Mouse (Mus musculus) heart, embryonic 12.5 days (tissue): ENCODE results near the gene Tmem125. TPM values are rescaled to one million over a fixed set of nuclear protein-coding genes. Genes with fewer than 3 reads are reported as not detected.
"Not testable (repeated sequence)": the region's sequence is repeated elsewhere in the genome, so short reads cannot be mapped to it uniquely, and the experiment has no call there.

Experiments
- ATAC-seq: fragments of 200-750 bp; cut with Nextera tagmentation; 2 replicates; pipeline ENCODE4 v1.8.0; 2017; ENCODE audit warnings: moderate TSS enrichment, moderate library complexity; ENCODE audit not compliant: insufficient number of reproducible peaks, low FRiP score
- H3K27ac ChIP-seq: fragments of 300-500 bp; sonication (generic); 2 replicates; pipeline ENCODE4 v1.5.1; 2016; ENCODE audit warnings: mild to moderate bottlenecking, moderate library complexity; ENCODE audit not compliant: poor library complexity, severe bottlenecking
- H3K27me3 ChIP-seq: fragments of 300-500 bp; sonication (generic); replicated peaks from 2 replicates; pipeline ENCODE4 v1.6.1; 2016; ENCODE audit warnings: mild to moderate bottlenecking, moderate library complexity
- H3K36me3 ChIP-seq: fragments of 300-500 bp; sonication (generic); 2 replicates; pipeline ENCODE4 v1.6.1; 2016; ENCODE audit warnings: mild to moderate bottlenecking, moderate library complexity
- H3K4me1 ChIP-seq: fragments of 300-500 bp; sonication (generic); replicated peaks from 2 replicates; pipeline ENCODE4 v1.6.1; 2016; ENCODE audit warnings: mild to moderate bottlenecking
- H3K4me2 ChIP-seq: fragments of 300-500 bp; sonication (generic); 2 replicates; pipeline ENCODE4 v1.6.1; 2016; ENCODE audit warnings: mild to moderate bottlenecking, moderate library complexity
- H3K4me3 ChIP-seq: fragments of 300-500 bp; sonication (generic); 2 replicates; pipeline ENCODE4 v1.5.1; 2016; ENCODE audit warnings: mild to moderate bottlenecking
- H3K9ac ChIP-seq: fragments of 300-500 bp; sonication (generic); 2 replicates; pipeline ENCODE4 v1.6.1; 2016; ENCODE audit warnings: mild to moderate bottlenecking, moderate library complexity
- H3K9me3 ChIP-seq: fragments of 300-500 bp; sonication (generic); replicated peaks from 2 replicates; pipeline ENCODE4 v1.6.1; 2016; ENCODE audit warnings: mild to moderate bottlenecking, moderate library complexity
- WGBS: fragments of 180-500 bp; shearing (Covaris S2); methylation state at CpG from one replicate; pipeline ENCODE4 v1.1.7; 2016; 5-methylcytosine and 5-hydroxymethylcytosine counted together
- polyA plus RNA-seq: library from polyadenylated mRNA; unstranded; fragments of >200 nt; fragmentation: Nextera tagmentation; extraction: Ambion mirVana; gene quantifications from 2 replicates; pipeline ENCODE4 v1.2.1, GENCODE M21; 2016

Tmem125 gene
- polyA plus RNA-seq, 1 experiment from 2014 or later: 0.18 TPM

- Histone ChIP-seq H3K27me3 (peaks cover 23% of the 10 kb centered on the region), H3K9ac (no peak overlapping the region), H3K27ac (no peak overlapping the region), H3K4me1 (no peaks in the 10 kb centered on the region), H3K4me2 (no peak overlapping the region), H3K36me3 (no peaks in the 10 kb centered on the region), H3K9me3 (0 out of 2 replicates have a peak, but pooled peaks cover 5% of the 10 kb centered on the region), H3K4me3 (no peak overlapping the region)
- 53% methylated on average over 3 of the region's 3 CpGs for WGBS
- no peak for ATAC-seq
Observed at GRCm38 (mm10) chr4:118564926-118565279, 21.1 kb upstream of the Tmem125 start.

GRCm38 (mm10) chr4:118564062-118564925 is 20.4 kb upstream of the Tmem125 start:
- Histone ChIP-seq H3K9me3 (0 out of 2 replicates have a peak, but pooled peaks cover 5% of the 10 kb centered on the region), H3K4me1 (no peaks in the 10 kb centered on the region), H3K4me3 (no peak overlapping the region), H3K36me3 (no peaks in the 10 kb centered on the region), H3K4me2 (no peak overlapping the region), H3K27ac (no peak overlapping the region), H3K9ac (no peak overlapping the region), H3K27me3 (peaks cover 21% of the 10 kb centered on the region)
- ATAC-seq: no peak
- WGBS: 78% methylated on average over 13 of the region's 13 CpGs

- Histone ChIP-seq H3K9me3 (peaks cover under 1% of the 10 kb centered on the region), H3K4me1 (no peaks in the 10 kb centered on the region), H3K4me3 (no peak overlapping the region), H3K36me3 (no peaks in the 10 kb centered on the region), H3K9ac (no peak overlapping the region), H3K27me3 (0 out of 2 replicates have a peak, but pooled peaks cover 9% of the 10 kb centered on the region), H3K27ac (no peak overlapping the region), H3K4me2 (no peak overlapping the region)
- peak; percentile 45; the same call in 1 of the 2 replicates for ATAC-seq
- 66% methylated on average over 3 of the region's 3 CpGs for WGBS
Observed at GRCm38 (mm10) chr4:118553039-118553649, 9.3 kb upstream of the Tmem125 start.

DNA sequence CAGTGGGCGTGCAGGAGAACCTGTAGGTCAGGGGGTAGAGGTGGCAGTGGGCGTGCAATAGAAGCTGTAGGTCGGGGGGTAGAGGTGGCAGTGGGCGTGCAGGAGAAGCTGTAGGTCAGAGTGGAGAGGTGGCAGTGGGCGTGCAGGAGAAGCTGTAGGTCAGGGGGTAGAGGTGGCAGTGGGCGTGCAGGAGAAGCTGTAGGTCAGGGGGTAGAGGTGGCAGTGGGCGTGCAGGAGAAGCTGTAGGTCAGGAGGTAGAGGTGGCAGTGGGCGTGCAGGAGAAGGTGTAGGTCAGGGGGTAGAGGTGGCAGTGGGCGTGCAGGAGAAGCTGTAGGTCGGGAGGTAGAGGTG is 4.3 kb upstream of the Tmem125 start:
- not testable (repeated sequence) for H3K27ac ChIP-seq, H3K9ac ChIP-seq, H3K36me3 ChIP-seq, H3K4me2 ChIP-seq, H3K27me3 ChIP-seq, H3K9me3 ChIP-seq, H3K4me3 ChIP-seq, H3K4me1 ChIP-seq, ATAC-seq
- whole genome bisulfite sequencing: 81% methylated on average over 10 of the region's 10 CpGs

DNA sequence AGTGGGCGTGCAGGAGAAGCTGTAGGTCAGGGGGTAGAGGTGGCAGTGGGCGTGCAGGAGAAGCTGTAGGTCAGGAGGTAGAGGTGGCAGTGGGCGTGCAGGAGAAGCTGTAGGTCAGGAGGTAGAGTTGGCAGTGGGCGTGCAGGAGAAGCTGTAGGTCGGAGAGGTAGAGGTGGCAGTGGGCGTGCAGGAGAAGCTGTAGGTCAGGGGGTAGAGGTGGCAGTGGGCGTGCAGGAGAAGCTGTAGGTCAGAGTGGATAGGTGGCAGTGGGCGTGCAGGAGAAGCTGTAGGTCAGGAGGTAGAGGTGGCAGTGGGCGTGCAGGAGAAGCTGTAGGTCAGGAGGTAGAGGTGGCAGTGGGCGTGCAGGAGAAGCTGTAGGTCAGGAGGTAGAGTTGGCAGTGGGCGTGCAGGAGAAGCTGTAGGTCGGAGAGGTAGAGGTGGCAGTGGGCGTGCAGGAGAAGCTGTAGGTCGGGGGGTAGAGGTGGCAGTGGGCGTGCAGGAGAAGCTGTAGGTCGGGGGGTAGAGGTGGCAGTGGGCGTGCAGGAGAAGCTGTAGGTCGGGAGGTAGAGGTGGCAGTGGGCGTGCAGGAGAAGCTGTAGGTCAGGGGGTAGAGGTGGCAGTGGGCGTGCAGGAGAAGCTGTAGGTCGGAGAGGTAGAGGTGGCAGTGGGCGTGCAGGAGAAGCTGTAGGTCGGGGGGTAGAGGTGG is 3.7 kb upstream of the Tmem125 start:
- not testable (repeated sequence) for H3K27me3 ChIP-seq, H3K9me3 ChIP-seq, H3K27ac ChIP-seq, H3K4me3 ChIP-seq, H3K36me3 ChIP-seq, H3K4me2 ChIP-seq, ATAC-seq, H3K9ac ChIP-seq
- H3K4me1 ChIP-seq: peaks cover 13% of the 10 kb centered on the region
- WGBS: 83% methylated on average over 23 of the region's 23 CpGs

DNA sequence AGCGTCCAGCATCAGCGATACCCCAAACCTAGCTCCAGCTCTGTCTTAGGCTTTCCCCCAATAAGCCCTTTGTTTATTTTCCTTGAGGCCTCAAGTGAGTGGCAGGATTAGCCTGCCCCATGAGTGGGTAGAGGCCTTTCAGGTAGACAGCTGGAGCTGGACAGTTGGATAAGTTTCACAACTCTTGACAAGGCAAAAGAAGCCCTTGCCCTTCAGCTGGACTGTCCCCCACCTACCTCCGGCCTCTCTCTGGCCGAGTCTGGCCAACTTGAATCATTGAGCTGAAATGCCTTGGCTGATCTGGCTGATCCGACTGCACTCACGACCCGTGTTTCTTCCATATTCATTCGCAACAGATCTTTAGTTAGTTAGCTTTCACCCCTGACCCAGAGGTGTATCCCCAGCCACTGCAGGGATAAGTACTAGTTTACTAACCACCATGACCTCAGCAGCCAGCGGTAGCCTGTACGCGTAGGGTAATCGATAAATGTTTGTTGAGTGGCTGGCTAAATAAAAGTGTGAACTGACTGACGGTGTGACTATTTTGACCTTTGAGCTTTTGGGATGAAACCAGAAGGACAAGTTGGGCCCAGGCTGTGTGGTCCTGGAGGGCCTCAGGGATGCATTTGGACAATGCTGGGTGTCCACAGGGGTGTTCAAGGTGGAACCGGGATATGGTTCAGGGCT is 740 bp upstream of the Tmem125 start:
- ATAC-seq: no peak
- H3K4me2 ChIP-seq: peak overlapping the region; percentile 78; the same call in 1 of the 2 replicates
- peaks cover 15% of the 10 kb centered on the region for H3K4me1 ChIP-seq
- no peak overlapping the region for H3K4me3 ChIP-seq
- WGBS: 74% methylated on average over 14 of the region's 14 CpGs
- H3K27ac ChIP-seq: no peak overlapping the region
- H3K9ac ChIP-seq: no peak overlapping the region
- peaks cover 15% of the 10 kb centered on the region for H3K27me3 ChIP-seq
- no peaks in the 10 kb centered on the region for H3K36me3 ChIP-seq
- peaks cover 4% of the 10 kb centered on the region for H3K9me3 ChIP-seq

- peaks cover 3% of the 10 kb centered on the region for H3K9me3 ChIP-seq
Observed at GRCm38 (mm10) chr4:118543158-118543530, 700 bp downstream of the Tmem125 start.

GRCm38 (mm10) chr4:118542510-118543157 is 1.2 kb downstream of the Tmem125 start:
- peak overlapping the region; percentile 45 for H3K4me3 ChIP-seq
- H3K9ac ChIP-seq: peak overlapping the region; percentile 35
- peaks cover 25% of the 10 kb centered on the region for H3K27me3 ChIP-seq
- no peak for ATAC-seq
- no peaks in the 10 kb centered on the region for H3K36me3 ChIP-seq
- H3K27ac ChIP-seq: no peak overlapping the region
- peak overlapping the region; percentile 78 for H3K4me2 ChIP-seq
- no peaks in the 10 kb centered on the region for H3K9me3 ChIP-seq
- 48% methylated on average over 9 of the region's 9 CpGs for WGBS
- H3K4me1 ChIP-seq: peaks cover 15% of the 10 kb centered on the region

More at GRCm38 (mm10) chr4:118543158-118543530, 700 bp downstream of the Tmem125 start:
- Histone ChIP-seq H3K27me3 (peaks cover 23% of the 10 kb centered on the region), H3K4me3 (peak overlapping the region; percentile 45), H3K27ac (no peak overlapping the region), H3K4me2 (peak overlapping the region; percentile 78), H3K9ac (peak overlapping the region; percentile 35), H3K4me1 (peaks cover 15% of the 10 kb centered on the region), H3K36me3 (no peaks in the 10 kb centered on the region)
- no peak for ATAC-seq
- WGBS: 15% methylated on average over 13 of the region's 13 CpGs

DNA sequence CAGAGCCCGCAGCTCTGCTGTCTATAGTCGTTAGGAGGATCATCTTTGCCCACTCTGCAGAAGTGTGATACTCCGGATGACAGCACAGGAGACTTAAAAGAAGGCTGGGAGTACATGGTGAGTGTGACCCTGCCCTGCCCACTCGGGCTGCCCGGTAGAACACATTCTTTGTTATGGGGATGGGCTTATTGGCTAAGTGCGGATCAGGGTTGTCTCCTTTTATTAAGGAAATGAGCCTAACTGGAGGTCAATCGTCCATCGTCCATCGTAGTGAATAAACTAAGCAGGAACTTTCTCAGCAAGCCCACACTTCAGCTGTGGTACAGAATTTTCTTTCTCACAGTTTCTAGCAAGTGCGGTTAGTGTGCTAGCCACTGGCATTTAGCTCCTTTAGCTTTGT is 3.9 kb downstream of the Tmem125 start:
- Histone ChIP-seq H3K36me3 (no peaks in the 10 kb centered on the region), H3K4me2 (no peak overlapping the region), H3K4me3 (no peak overlapping the region), H3K27me3 (peaks cover 29% of the 10 kb centered on the region), H3K4me1 (peaks cover 15% of the 10 kb centered on the region), H3K9me3 (no peaks in the 10 kb centered on the region), H3K27ac (no peak overlapping the region), H3K9ac (no peak overlapping the region)
- WGBS: 36% methylated on average over 10 of the region's 10 CpGs
- ATAC-seq: no peak

DNA sequence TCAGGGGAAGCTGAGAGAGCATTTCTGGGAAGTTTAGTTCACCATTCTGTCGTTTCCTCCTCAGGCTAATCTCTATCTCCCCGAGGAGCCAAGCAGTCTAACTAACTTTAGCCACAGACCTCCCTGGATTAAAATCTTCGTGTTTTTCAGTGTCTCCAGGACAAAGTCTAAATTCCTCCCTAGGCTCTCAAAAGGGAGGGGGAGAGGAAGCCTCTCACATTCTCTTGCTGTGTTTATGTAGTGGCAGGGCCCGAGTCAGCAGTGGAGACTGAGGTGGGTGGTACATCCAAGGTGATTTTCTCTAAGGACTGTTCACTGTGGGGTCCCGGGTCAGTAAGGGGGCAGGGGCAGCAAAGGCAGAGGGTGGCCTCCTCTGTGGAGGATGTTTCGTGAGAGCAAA is 6.0 kb downstream of the Tmem125 start:
- Histone ChIP-seq H3K4me3 (no peak overlapping the region), H3K4me2 (no peak overlapping the region), H3K9ac (no peak overlapping the region), H3K9me3 (no peaks in the 10 kb centered on the region), H3K36me3 (no peaks in the 10 kb centered on the region), H3K27ac (no peak overlapping the region), H3K27me3 (peaks cover 33% of the 10 kb centered on the region), H3K4me1 (peaks cover 5% of the 10 kb centered on the region; the same call in 1 of the 2 replicates)
- no peak for ATAC-seq
- WGBS: 31% methylated on average over 6 of the region's 6 CpGs
